Mouse (Mus musculus) embryo, embryonic 10 days (tissue): ENCODE measurements around the gene Nmrk2.

ENCODE experiments used
- DNase-seq: peaks from one replicate; pipeline ENCODE4 v3.0.0-alpha.2; 2015; ENCODE audit warnings: low spot score

Nmrk2 gene

GRCm38 (mm10) chr10:81216810-81217209 lies 15.0 kb upstream of the Nmrk2 start:
- DNase-seq = no peak

GRCm38 (mm10) chr10:81216260-81216659 lies 14.4 kb upstream of the Nmrk2 start:
- DNase-seq = no peak

GRCm38 (mm10) chr10:81210154-81210553 lies 8.3 kb upstream of the Nmrk2 start:
- DNase-seq = no peak

- no peak for DNase-seq
Measured at GRCm38 (mm10) chr10:81204137-81204536, 2.3 kb upstream of the Nmrk2 start.

- DNase-seq = no peak
Measured at GRCm38 (mm10) chr10:81202978-81203720, 1.3 kb upstream of the Nmrk2 start.

GRCm38 (mm10) chr10:81200605-81201287 lies 1.1 kb downstream of the Nmrk2 start:
- DNase-seq = no peak

- no peak for DNase-seq
Measured at GRCm38 (mm10) chr10:81200141-81200540, 1.7 kb downstream of the Nmrk2 start.

- no peak for DNase-seq
Measured at GRCm38 (mm10) chr10:81198990-81199389, 2.9 kb downstream of the Nmrk2 start.

- DNase-seq = peak; percentile 74
Measured at GRCm38 (mm10) chr10:81198230-81198629, 3.6 kb downstream of the Nmrk2 start.

- no peak for DNase-seq
Measured at GRCm38 (mm10) chr10:81197305-81197704, 4.5 kb downstream of the Nmrk2 start.

- no peak for DNase-seq
Measured at GRCm38 (mm10) chr10:81196470-81197065, 5.3 kb downstream of the Nmrk2 start.

GRCm38 (mm10) chr10:81195300-81195699 lies 6.6 kb downstream of the Nmrk2 start:
- DNase-seq = no peak

- DNase-seq = no peak
Measured at GRCm38 (mm10) chr10:81193991-81194774, 7.7 kb downstream of the Nmrk2 start.

- peak; percentile 37 for DNase-seq
Measured at GRCm38 (mm10) chr10:81192968-81193501, 8.8 kb downstream of the Nmrk2 start.

GRCm38 (mm10) chr10:81192270-81192967 lies 9.4 kb downstream of the Nmrk2 start:
- peak; percentile 83 for DNase-seq

- DNase-seq = no peak
Measured at GRCm38 (mm10) chr10:81191342-81191982, 10.4 kb downstream of the Nmrk2 start.

- no peak for DNase-seq
Measured at GRCm38 (mm10) chr10:81190912-81191321, 10.9 kb downstream of the Nmrk2 start.

- peak; percentile 69 for DNase-seq
Measured at GRCm38 (mm10) chr10:81190236-81190911, 11.5 kb downstream of the Nmrk2 start.

GRCm38 (mm10) chr10:81189821-81190220 lies 12.0 kb downstream of the Nmrk2 start:
- no peak for DNase-seq

- no peak for DNase-seq
Measured at GRCm38 (mm10) chr10:81187161-81187560, 14.7 kb downstream of the Nmrk2 start.
